ENCODE assay signal across 9 mouse cellular contexts in genomic region chr11:84031971-84032370, GRCm38 (mm10). TPM values are rescaled to one million over a fixed set of nuclear protein-coding genes. Genes with fewer than 3 reads are reported as not detected.
DNase-seq lines count a peak whose midpoint lies in the region; ATAC-seq and TF ChIP-seq lines count a peak whose summit lies in the region.
"Had no signal": no experiment of that assay in that cellular context is flagged by ENCODE, and none has a peak within 500 bp of the region (broad histone marks: within the 10 kb centered on the region; RNA-seq: fewer than 3 reads in every experiment).

No protein-coding gene starts in this region.

- DNase-seq in left cerebral cortex, adult 2 months (ENCODE audit: extremely low spot score in 1 of 2, low spot score in 2 of 2): peak; percentile 60 to 69
- DNase-seq in left cerebral cortex, postnatal 10 days (ENCODE audit: extremely low spot score in 1 of 2, low spot score in 2 of 2): no peak
- peak; percentile 8 for DNase-seq in G1E (ENCODE audit: low spot score)
- DNase-seq in adrenal gland, adult 8-10 months: peak; percentile 75
- DNase-seq in frontal cortex, postnatal 36 days (ENCODE audit: low spot score in 2 of 2): peak; percentile 64 to 68
- peak; percentile 51 for DNase-seq in limb, embryonic 10.5 days (ENCODE audit: low spot score)

- H3K4me1 ChIP-seq in G1E (ENCODE audit: insufficient read depth, low read depth, low read length): no peaks in the 10 kb centered on the region
- H3K4me1 ChIP-seq in limb, embryonic 10.5 days: peaks cover 8% of the 10 kb centered on the region
- peaks cover 7% of the 10 kb centered on the region; the same call in 1 of the 2 replicates for H3K4me1 ChIP-seq in small intestine, adult 2 months (ENCODE audit: control insufficient read depth, insufficient read depth, insufficient read length, low read length)
- no peaks in the 10 kb centered on the region for H3K4me1 ChIP-seq in midbrain, embryonic 13.5 days (replicated peaks)

- no peaks in the 10 kb centered on the region for H3K27me3 ChIP-seq in G1E (ENCODE audit: insufficient read depth, low read length)
- H3K27me3 ChIP-seq in limb, embryonic 10.5 days (ENCODE audit: low read depth, poor library complexity, severe bottlenecking): no peaks in the 10 kb centered on the region
- H3K27me3 ChIP-seq in small intestine, adult 2 months (ENCODE audit: control insufficient read depth, insufficient read depth, low read length): no peaks in the 10 kb centered on the region
- H3K27me3 ChIP-seq in midbrain, embryonic 13.5 days: no peaks in the 10 kb centered on the region
- H3K27me3 ChIP-seq: megakaryocyte, embryonic 14.5 days had no signal

- no peak overlapping the region for H3K27ac ChIP-seq in left cerebral cortex, adult 2 months
- no peak overlapping the region for H3K27ac ChIP-seq in limb, embryonic 10.5 days
- no peak overlapping the region for H3K27ac ChIP-seq in small intestine, adult 2 months (ENCODE audit: insufficient read depth, low read depth, low read length)
- no peak overlapping the region for H3K27ac ChIP-seq in midbrain, embryonic 13.5 days

- WGBS in limb, embryonic 10.5 days: 58% methylated on average over 9 of the region's 9 CpGs
- WGBS in small intestine, adult 2 months: 42% methylated on average over 9 of the region's 9 CpGs
- WGBS in midbrain, embryonic 13.5 days: 58% methylated on average over 9 of the region's 9 CpGs

- H3K4me3 ChIP-seq in left cerebral cortex, adult 2 months: no peak overlapping the region
- no peak overlapping the region for H3K4me3 ChIP-seq in G1E (ENCODE audit: low read depth, low read length)
- H3K4me3 ChIP-seq in limb, embryonic 10.5 days: no peak overlapping the region
- H3K4me3 ChIP-seq in small intestine, adult 2 months (ENCODE audit: low read depth, low read length): no peak overlapping the region
- H3K4me3 ChIP-seq in midbrain, embryonic 13.5 days (replicated peaks): no peak overlapping the region
- H3K4me3 ChIP-seq: megakaryocyte, embryonic 14.5 days had no signal

- peak; percentile 90 for TF ChIP-seq CTCF in left cerebral cortex, adult 2 months (IDR thresholded peaks at IDR 0.05)
- peak; percentile 82 for TF ChIP-seq CTCF in G1E (IDR thresholded peaks at IDR 0.05; ENCODE audit: low read depth, low read length)
- peak; percentile 85; the same call in 1 of the 2 replicates for TF ChIP-seq CTCF in small intestine, adult 2 months (IDR thresholded peaks at IDR 0.05; ENCODE audit: extremely low read depth, insufficient read length, insufficient replicate concordance, low read depth, low read length)

- ATAC-seq in G1E (ENCODE audit: extremely low read depth, insufficient number of reproducible peaks, low FRiP score, poor library complexity, severe bottlenecking): no peak
- no peak for ATAC-seq in midbrain, embryonic 13.5 days

- H3K9ac ChIP-seq in midbrain, embryonic 13.5 days (replicated peaks): no peak overlapping the region

- peaks cover 85% of the 10 kb centered on the region for H3K36me3 ChIP-seq in G1E (replicated peaks)
- H3K36me3 ChIP-seq in limb, embryonic 10.5 days: peaks cover 4% of the 10 kb centered on the region; the same call in 1 of the 2 replicates
- peaks cover 32% of the 10 kb centered on the region for H3K36me3 ChIP-seq in small intestine, adult 2 months (ENCODE audit: control insufficient read depth, insufficient read depth, low read length)
- peaks cover 85% of the 10 kb centered on the region for H3K36me3 ChIP-seq in midbrain, embryonic 13.5 days

- intact Hi-C loops in left cerebral cortex, adult 2 months (cut with DNase I): loop anchor here (5.0 kb wide), 2 partner anchors 70 to 245 kb away; partner anchors contain the start of gene Synrg
- intact Hi-C loops in left cerebral cortex, postnatal 10 days (cut with DNase I): no loop called here

- H3K4me2 ChIP-seq in midbrain, embryonic 13.5 days (replicated peaks): no peak overlapping the region

- TF ChIP-seq POLR2A in small intestine, adult 2 months (IDR thresholded peaks at IDR 0.05; ENCODE audit: low read depth, low read length): no peak

- H3K9me3 ChIP-seq in G1E (replicated peaks): no peaks in the 10 kb centered on the region
- H3K9me3 ChIP-seq in limb, embryonic 10.5 days (replicated peaks): no peaks in the 10 kb centered on the region
- H3K9me3 ChIP-seq in midbrain, embryonic 13.5 days: no peaks in the 10 kb centered on the region
- H3K9me3 ChIP-seq: megakaryocyte, embryonic 14.5 days had no signal

RNA-seq across cellular contexts. Expression of gene Dusp14, which starts 37.1 kb away (rescaled TPM):
- total RNA-seq in left cerebral cortex, adult 2 months (2021): 10 to 100 TPM; 80.7 to 92.7 TPM
- total RNA-seq in left cerebral cortex, postnatal 10 days (2021): 10 to 100 TPM; 28.2 to 29.4 TPM
- not detected in 2 replicates for total RNA-seq in G1E (2014; fragmentation: Nextera tagmentation)
- 0.17 TPM in 1 of 2 replicates, not detected in the other for total RNA-seq in G1E (2017)
- polyA plus RNA-seq in G1E (2012): not detected in 2 replicates
- 10 to 100 TPM in 2 of 4 experiments, 1 to 10 TPM in 2; 5.7 to 16.5 (median 9.4) TPM for total RNA-seq in adrenal gland, adult 8-10 months (2022)
- 5.6 and 7.3 TPM in 2 replicates for polyA plus RNA-seq in limb, embryonic 10.5 days (2016; fragmentation: Nextera tagmentation; extraction: Ambion mirVana)
- 3.3 and 10.3 TPM in 2 replicates for polyA plus RNA-seq in small intestine, adult 2 months (2012; rRNA removed)
- polyA plus RNA-seq in midbrain, embryonic 13.5 days (2015; fragmentation: Nextera tagmentation; extraction: Ambion mirVana): 8.2 and 9.1 TPM in 2 replicates

Comparison
In these comparisons a context has a peak if more than half of its experiments do, and no peak if none do; other contexts are left out.
1. DNase-seq: peak in left cerebral cortex, adult 2 months (2 of 2), G1E (single experiment), adrenal gland, adult 8-10 months (single experiment), frontal cortex, postnatal 36 days (2 of 2) and limb, embryonic 10.5 days (single experiment); none in left cerebral cortex, postnatal 10 days (0 of 2).
2. RNA of gene Dusp14, which starts 37.1 kb away (total RNA-seq): 80.7 to 92.7 TPM in left cerebral cortex, adult 2 months, 28.2 to 29.4 TPM in left cerebral cortex, postnatal 10 days and 5.7 to 16.5 TPM in adrenal gland, adult 8-10 months; 0.17 TPM in G1E; every median in the first group is over 4 times any median in the second.
3. Peak in every context shown above with its lines, with median percentiles within 50 percentile points of each other: CTCF ChIP-seq.